Mouse (Mus musculus) lung, postnatal 0 days (tissue): ENCODE results near the gene Gm21860.
"Not testable (repeated sequence)": the region's sequence is repeated elsewhere in the genome, so short reads cannot be mapped to it uniquely, and the experiment has no call there.

ENCODE experiments used
- CTCF ChIP-seq: IDR thresholded peaks from 2 replicates; pipeline ENCODE4 v1.5.1; 2016; ENCODE audit warnings: antibody characterized with exemption, mild to moderate bottlenecking
- EP300 ChIP-seq: IDR thresholded peaks from 2 replicates; pipeline ENCODE4 v1.6.1; 2016; ENCODE audit warnings: antibody characterized with exemption, mild to moderate bottlenecking, control low read depth

DNA sequence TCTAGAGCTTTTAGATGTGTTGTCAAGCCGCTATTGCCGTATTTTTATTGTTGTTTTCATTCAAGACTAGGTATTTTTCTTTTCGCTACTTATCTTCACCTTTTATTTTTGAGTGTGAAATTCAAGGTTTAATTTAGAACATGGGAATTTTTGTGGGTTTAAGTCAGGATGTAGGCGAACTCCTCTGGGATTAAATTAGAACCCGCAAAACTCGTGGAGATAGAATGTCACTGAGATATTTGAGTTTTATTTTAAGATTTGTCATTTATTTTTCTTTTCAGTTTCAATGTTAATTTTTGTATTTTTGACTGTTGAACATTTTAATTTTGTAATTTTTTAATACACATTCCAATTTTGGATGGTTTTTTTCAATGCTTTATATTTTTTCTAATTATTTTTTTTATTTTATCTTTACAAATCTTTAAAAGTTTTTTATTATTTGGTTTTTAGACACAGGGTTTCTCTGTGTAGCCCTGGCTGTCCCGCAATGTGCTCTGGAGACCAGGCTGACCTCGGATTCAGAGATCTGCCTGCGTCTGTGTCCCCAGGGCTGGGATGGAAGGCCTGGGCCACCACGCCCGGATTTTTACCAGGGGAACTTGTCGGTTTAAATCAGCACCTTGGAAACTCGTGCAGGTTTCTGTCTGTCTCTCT, 26.2 kb downstream of the Gm21860 start:
- not testable (repeated sequence) for TF ChIP-seq CTCF, EP300
